Mouse (Mus musculus) forebrain, embryonic 15.5 days (tissue): Measurements from ENCODE around the gene Chd2. TPM values are rescaled to one million over a fixed set of nuclear protein-coding genes. Genes with fewer than 3 reads are reported as not detected.

Experiments used
- ATAC-seq: fragments of 200-750 bp; cut with Nextera tagmentation; replicated peaks from 2 replicates; pipeline ENCODE4 v1.8.0; 2017; ENCODE audit warnings: mild to moderate bottlenecking, moderate TSS enrichment, moderate library complexity
- H3K27ac ChIP-seq: fragments of 300-500 bp; sonication (generic); replicated peaks from 2 replicates; pipeline ENCODE4 v1.5.1; 2015; ENCODE audit warnings: mild to moderate bottlenecking, inconsistent platforms
- H3K27me3 ChIP-seq: fragments of 300-500 bp; sonication (generic); 2 replicates; pipeline ENCODE4 v1.6.1; 2015; ENCODE audit warnings: inconsistent platforms
- H3K36me3 ChIP-seq: fragments of 300-500 bp; sonication (generic); 2 replicates; pipeline ENCODE4 v1.6.1; 2015; ENCODE audit warnings: mild to moderate bottlenecking, inconsistent platforms
- H3K4me1 ChIP-seq: fragments of 300-500 bp; sonication (generic); 2 replicates; pipeline ENCODE4 v1.6.1; 2015; ENCODE audit warnings: inconsistent platforms
- H3K4me2 ChIP-seq: fragments of 300-500 bp; sonication (generic); replicated peaks from 2 replicates; pipeline ENCODE4 v1.6.1; 2015; ENCODE audit warnings: mild to moderate bottlenecking, inconsistent platforms
- H3K4me3 ChIP-seq: fragments of 300-500 bp; sonication (generic); 2 replicates; pipeline ENCODE4 v1.5.1; 2015; ENCODE audit warnings: mild to moderate bottlenecking, inconsistent platforms
- H3K9ac ChIP-seq: fragments of 300-500 bp; sonication (generic); replicated peaks from 2 replicates; pipeline ENCODE4 v1.6.1; 2015; ENCODE audit warnings: mild to moderate bottlenecking, inconsistent platforms
- H3K9me3 ChIP-seq: fragments of 300-500 bp; sonication (generic); 2 replicates; pipeline ENCODE4 v1.6.1; 2016; ENCODE audit warnings: inconsistent platforms
- WGBS: fragments of 180-500 bp; shearing (Covaris S2); methylation state at CpG from one replicate; pipeline ENCODE4 v1.1.7; 2015; ENCODE audit warnings: mixed read lengths; 5-methylcytosine and 5-hydroxymethylcytosine counted together
- polyA plus RNA-seq: library from polyadenylated mRNA; unstranded; fragments of >200 nt; fragmentation: Nextera tagmentation; extraction: Ambion mirVana; gene quantifications from 2 replicates; pipeline ENCODE4 v1.2.1, GENCODE M21; 2015

Gene Chd2
- polyA plus RNA-seq, 1 experiment from 2014 or later = 67.1 TPM

- Histone ChIP-seq H3K27me3 (no peaks in the 10 kb centered on the region), H3K4me1 (peaks cover 49% of the 10 kb centered on the region), H3K9ac (no peak overlapping the region), H3K4me3 (no peak overlapping the region), H3K4me2 (no peak overlapping the region), H3K27ac (peak overlapping the region; percentile 47), H3K9me3 (no peaks in the 10 kb centered on the region), H3K36me3 (peaks cover 7% of the 10 kb centered on the region)
- WGBS = 67% methylated on average over 1 of the region's 1 CpGs
- ATAC-seq = no peak
Observed at GRCm38 (mm10) chr7:73402671-73403070, 139.0 kb downstream of the Chd2 start.

DNA sequence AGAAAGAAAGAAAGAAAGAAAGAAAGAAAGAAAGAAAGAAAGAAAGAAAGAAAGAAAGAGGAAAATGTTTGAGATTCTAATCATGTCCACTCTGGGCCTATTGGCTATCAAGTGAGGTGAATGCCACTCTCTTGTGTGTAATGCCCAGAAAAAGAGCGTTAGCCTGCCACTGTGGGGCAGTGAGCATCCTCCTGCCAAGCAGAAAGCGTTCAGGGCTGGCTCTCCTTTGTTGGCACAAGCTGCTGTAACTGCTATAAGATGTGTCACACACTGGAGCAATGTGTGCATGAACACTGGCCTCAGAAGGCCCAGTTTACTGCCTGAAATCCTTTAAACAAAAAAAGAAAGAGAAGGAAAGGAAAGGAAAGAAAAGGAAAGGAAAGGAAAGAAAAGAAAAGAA lies 139.5 kb downstream of the Chd2 start:
- ATAC-seq = no peak
- Histone ChIP-seq H3K4me3 (no peak overlapping the region), H3K4me1 (peaks cover 55% of the 10 kb centered on the region), H3K4me2 (no peak overlapping the region), H3K9me3 (no peaks in the 10 kb centered on the region), H3K36me3 (peaks cover 7% of the 10 kb centered on the region), H3K27me3 (no peaks in the 10 kb centered on the region), H3K9ac (no peak overlapping the region), H3K27ac (no peak overlapping the region)
- WGBS = 9% methylated on average over 2 of the region's 2 CpGs

DNA sequence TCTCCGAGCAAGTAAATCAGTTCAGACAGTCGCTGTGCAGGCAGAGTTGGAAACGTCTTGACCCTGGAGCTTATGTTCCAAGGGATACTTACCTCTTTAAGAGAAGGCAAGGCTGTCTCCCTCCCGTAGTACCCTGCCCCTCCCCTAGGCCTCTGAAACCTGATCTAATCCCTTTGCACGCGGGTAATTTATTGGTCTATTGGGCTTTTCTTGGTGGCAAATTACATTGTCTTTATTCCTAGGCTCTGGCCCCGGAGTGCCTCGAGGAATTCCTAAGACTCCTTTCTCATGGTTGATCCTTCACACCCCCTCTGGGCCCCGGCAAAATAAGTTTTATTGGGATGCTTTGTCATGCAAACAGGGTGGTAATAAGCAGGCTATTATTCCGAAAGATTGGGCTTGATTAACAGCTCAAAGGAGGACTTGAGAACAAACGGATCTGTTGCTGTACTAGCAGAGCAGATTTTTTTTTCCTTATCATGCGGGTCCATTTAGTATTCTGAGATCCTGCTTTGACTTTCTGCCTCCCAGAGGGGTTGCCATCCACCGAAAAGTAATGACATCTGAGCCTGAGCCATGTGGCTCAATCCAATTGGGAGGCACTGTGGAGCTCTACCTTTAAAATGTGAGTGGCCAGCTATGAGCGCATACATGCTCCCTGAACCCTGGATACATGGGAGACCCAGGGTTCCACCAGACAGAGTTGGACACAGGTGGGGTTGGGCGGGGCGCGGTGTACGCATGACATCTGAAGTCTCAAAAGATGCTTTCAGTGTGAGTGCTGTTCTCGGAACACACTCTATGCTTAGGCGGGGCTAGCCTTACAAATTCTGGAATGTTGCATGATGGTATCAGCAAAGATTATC lies 141.3 kb downstream of the Chd2 start:
- H3K27ac ChIP-seq = peak overlapping the region; percentile 80
- peaks cover 71% of the 10 kb centered on the region for H3K4me1 ChIP-seq
- no peaks in the 10 kb centered on the region; the same call in 1 of the 2 replicates for H3K36me3 ChIP-seq
- H3K9me3 ChIP-seq = no peaks in the 10 kb centered on the region
- peak; percentile 67 for ATAC-seq
- 3% methylated on average over 20 of the region's 20 CpGs for WGBS
- H3K9ac ChIP-seq = peak overlapping the region; percentile 39; the same call in 1 of the 2 replicates
- peak overlapping the region; percentile 39 for H3K4me3 ChIP-seq
- no peaks in the 10 kb centered on the region for H3K27me3 ChIP-seq
- peak overlapping the region; percentile 62 for H3K4me2 ChIP-seq

GRCm38 (mm10) chr7:73399501-73400044 lies 142.1 kb downstream of the Chd2 start:
- Histone ChIP-seq H3K4me1 (peaks cover 72% of the 10 kb centered on the region), H3K27ac (peak overlapping the region; percentile 80), H3K36me3 (no peaks in the 10 kb centered on the region), H3K4me3 (peak overlapping the region; percentile 39), H3K27me3 (no peaks in the 10 kb centered on the region), H3K4me2 (peak overlapping the region; percentile 62), H3K9me3 (no peaks in the 10 kb centered on the region), H3K9ac (peak overlapping the region; percentile 39)
- peak; percentile 71 for ATAC-seq
- 1% methylated on average over 19 of the region's 19 CpGs for WGBS

DNA sequence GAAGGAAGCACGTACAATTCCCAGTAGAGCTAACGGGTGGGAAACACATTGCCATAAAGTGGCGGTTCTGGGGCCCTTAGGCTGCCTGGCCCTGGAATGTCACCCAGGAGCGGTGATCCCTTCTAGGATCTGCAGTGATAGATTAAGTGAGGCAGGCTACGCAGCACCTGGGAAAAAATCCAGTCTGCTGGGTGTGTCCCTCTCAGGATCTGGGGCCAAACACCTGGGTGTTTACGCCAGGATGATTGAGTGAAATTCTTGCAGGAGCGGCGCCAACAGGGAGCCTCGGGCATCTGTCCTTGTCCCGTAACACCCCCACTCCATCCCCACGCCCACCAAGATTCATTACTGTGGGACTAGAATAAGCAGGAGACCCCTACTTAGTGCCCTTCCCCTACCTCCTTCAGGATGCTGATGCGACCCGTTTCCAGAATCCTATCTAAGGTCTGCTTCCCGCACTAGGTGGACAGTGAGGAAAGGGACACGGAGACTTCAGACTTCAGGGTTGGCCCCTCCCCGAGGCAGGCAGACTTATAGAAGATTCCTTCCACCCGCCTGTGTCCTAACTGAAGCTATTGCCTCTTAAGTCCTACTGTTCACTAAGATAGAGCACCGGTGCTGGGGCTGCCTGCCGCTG lies 142.7 kb downstream of the Chd2 start:
- H3K4me2 ChIP-seq = peak overlapping the region; percentile 62
- peak; percentile 2; the same call in 1 of the 2 replicates for ATAC-seq
- H3K4me1 ChIP-seq = peaks cover 75% of the 10 kb centered on the region
- H3K9ac ChIP-seq = peak overlapping the region; percentile 39
- no peaks in the 10 kb centered on the region for H3K27me3 ChIP-seq
- no peaks in the 10 kb centered on the region for H3K9me3 ChIP-seq
- H3K36me3 ChIP-seq = no peaks in the 10 kb centered on the region
- WGBS = 3% methylated on average over 19 of the region's 19 CpGs
- peak overlapping the region; percentile 39 for H3K4me3 ChIP-seq
- H3K27ac ChIP-seq = peak overlapping the region; percentile 80

DNA sequence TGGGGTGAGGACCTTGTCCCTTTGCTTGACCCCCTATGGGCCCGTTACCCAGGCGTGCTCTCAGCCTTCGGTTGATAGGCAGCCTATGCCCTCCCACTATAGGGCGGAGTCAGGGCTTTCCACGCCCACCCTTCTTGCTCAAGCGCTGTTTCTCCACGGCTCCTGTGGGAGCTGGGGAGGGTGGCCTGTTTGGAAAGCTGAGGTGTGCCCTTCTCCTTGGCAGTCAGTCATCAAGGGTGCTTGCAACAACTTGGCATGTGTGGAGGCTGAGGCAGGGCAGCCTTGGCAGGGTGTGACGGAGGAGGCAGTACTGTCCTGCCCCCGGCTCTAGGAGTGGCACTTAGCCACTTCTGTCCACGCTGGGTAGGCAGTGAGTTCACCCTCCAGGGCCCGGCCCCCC lies 143.3 kb downstream of the Chd2 start:
- H3K36me3 ChIP-seq = no peaks in the 10 kb centered on the region
- peak; percentile 21 for ATAC-seq
- H3K27ac ChIP-seq = peak overlapping the region; percentile 80
- no peaks in the 10 kb centered on the region for H3K27me3 ChIP-seq
- peak overlapping the region; percentile 62 for H3K4me2 ChIP-seq
- no peaks in the 10 kb centered on the region for H3K9me3 ChIP-seq
- H3K4me3 ChIP-seq = peak overlapping the region; percentile 39; the same call in 1 of the 2 replicates
- WGBS = 6% methylated on average over 11 of the region's 11 CpGs
- peak overlapping the region; percentile 14; the same call in 1 of the 2 replicates for H3K9ac ChIP-seq
- H3K4me1 ChIP-seq = peaks cover 81% of the 10 kb centered on the region

- Histone ChIP-seq H3K27ac (peak overlapping the region; percentile 77), H3K36me3 (no peaks in the 10 kb centered on the region), H3K4me2 (peak overlapping the region; percentile 89), H3K9me3 (no peaks in the 10 kb centered on the region), H3K9ac (no peak overlapping the region), H3K4me1 (peaks cover 85% of the 10 kb centered on the region), H3K27me3 (no peaks in the 10 kb centered on the region), H3K4me3 (peak overlapping the region; percentile 58)
- 11% methylated on average over 4 of the region's 4 CpGs for WGBS
- no peak for ATAC-seq
Observed at GRCm38 (mm10) chr7:73394013-73394409, 147.6 kb downstream of the Chd2 start.

DNA sequence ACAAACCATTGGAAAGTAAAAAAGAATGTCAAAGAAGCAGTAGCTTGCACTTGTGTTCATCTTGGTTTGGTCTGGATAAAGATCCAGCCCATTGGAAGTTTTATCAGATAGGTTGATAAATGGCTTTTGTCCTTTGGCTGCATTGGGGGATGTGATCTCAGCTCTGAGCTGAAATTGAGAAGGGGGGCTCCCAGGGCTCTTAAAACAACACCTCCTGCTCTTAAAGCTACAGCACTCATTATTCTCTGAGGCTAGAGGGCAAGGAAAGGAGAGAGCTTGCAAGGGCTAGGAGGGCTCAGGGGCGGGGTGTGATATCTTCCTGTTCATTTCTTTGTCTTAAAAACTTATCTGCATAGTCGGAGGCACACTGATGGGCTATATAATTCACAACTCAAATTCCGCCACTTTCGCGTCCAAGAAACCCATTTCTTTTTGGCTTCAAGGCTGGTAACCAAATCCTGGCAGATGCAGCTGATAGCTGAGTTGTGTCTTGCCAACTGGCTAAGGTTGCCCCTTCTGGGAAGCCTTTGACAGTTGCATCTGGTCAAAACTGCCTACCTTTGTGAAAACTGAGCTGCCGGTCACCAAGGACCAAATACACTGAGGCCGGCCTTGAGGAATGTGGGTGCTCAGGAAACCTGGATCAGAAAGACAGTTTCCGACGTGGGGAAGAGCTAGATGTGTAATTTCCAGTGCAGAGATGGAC lies 148.2 kb downstream of the Chd2 start:
- peak overlapping the region; percentile 77 for H3K27ac ChIP-seq
- 16% methylated on average over 9 of the region's 9 CpGs for WGBS
- peaks cover 84% of the 10 kb centered on the region for H3K4me1 ChIP-seq

GRCm38 (mm10) chr7:73392359-73392758 lies 149.3 kb downstream of the Chd2 start:
- Histone ChIP-seq H3K4me2 (peak overlapping the region; percentile 89), H3K9ac (peak overlapping the region; percentile 66), H3K27ac (peak overlapping the region; percentile 77), H3K36me3 (0 out of 2 replicates have a peak, but pooled peaks cover 2% of the 10 kb centered on the region), H3K9me3 (no peaks in the 10 kb centered on the region), H3K27me3 (no peaks in the 10 kb centered on the region), H3K4me3 (peak overlapping the region; percentile 58), H3K4me1 (peaks cover 73% of the 10 kb centered on the region)
- no peak for ATAC-seq
- under 1% methylated on average over 9 of the region's 9 CpGs for WGBS

More for the DNA sequence above, 148.2 kb downstream of the Chd2 start:
- Histone ChIP-seq H3K36me3 (0 out of 2 replicates have a peak, but pooled peaks cover 2% of the 10 kb centered on the region), H3K9me3 (no peaks in the 10 kb centered on the region), H3K4me2 (peak overlapping the region; percentile 89), H3K4me3 (peak overlapping the region; percentile 58), H3K9ac (peak overlapping the region; percentile 66), H3K27me3 (no peaks in the 10 kb centered on the region)
- ATAC-seq = no peak

DNA sequence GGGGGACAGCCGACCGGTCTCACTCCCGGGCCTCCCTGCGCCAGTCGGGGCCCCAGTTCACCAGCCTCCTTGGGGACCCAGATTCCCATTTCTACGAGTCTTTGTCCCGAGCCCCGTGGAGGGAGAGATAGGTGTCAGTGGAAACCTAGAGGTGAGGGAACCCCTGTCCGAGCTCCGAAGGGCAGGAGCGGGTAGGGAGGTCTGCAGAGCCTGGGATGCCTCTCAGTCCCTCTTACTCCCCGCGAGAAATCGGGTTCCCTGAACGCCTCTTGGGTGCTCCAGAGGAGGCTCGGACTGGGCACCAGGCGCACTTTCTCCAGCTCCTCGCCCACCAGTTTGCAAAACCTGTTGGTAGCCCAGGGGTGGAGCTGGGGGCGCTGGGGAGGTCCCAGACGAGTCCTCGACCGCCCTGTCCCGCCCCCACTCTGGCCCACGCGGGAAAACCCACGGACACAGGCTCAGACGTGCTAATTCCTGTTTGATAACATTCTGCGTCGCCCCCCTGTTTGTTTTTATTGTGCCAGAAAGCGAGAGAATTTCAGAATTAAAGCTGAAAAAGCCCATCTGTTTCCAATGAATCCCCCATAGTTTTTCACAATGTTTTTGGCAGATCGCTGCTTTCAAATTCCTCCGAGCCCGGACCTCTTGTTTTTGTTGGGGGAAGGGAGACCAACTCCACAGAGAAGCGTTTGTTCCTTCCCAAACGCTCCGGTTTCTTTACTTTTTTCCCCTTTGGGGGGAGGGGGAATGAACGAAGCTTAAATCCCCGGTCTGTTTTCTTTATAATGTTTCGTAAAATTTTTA lies 149.9 kb downstream of the Chd2 start:
- Histone ChIP-seq H3K36me3 (0 out of 2 replicates have a peak, but pooled peaks cover 2% of the 10 kb centered on the region), H3K4me3 (peak overlapping the region; percentile 58), H3K9me3 (no peaks in the 10 kb centered on the region), H3K27ac (peak overlapping the region; percentile 77), H3K27me3 (no peaks in the 10 kb centered on the region), H3K9ac (peak overlapping the region; percentile 66), H3K4me2 (peak overlapping the region; percentile 89), H3K4me1 (peaks cover 74% of the 10 kb centered on the region)
- ATAC-seq = peak; percentile 51
- under 1% methylated on average over 39 of the region's 39 CpGs for WGBS

DNA sequence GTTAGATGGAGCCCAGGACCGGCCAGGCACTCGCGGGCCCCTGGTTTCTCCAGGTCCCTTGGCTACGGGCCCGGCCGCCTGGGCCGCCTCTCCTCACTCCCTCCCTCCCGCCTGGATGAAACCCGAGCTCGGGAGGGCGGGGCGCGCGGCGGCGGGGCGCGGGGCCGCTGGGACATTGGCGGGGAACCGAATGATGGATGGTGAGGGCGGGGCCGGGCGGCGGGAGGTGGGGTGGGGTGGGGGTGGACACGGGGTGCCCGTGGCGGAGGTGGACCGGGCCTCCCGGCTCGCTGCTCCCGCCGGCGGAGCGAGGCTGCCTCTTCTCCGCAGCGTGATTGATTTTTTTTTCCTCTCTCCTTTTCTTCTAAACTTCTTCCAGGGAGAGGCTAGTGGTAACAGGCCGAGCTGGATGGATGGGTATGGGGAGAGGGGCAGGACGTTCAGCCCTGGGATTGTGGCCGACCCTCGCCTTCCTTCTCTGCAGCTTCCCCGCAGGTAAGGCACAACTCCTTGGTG lies 150.6 kb downstream of the Chd2 start:
- H3K9me3 ChIP-seq = no peaks in the 10 kb centered on the region
- 0 out of 2 replicates have a peak, but pooled peaks cover 2% of the 10 kb centered on the region for H3K36me3 ChIP-seq
- under 1% methylated on average over 24 of the region's 42 CpGs for WGBS
- peak overlapping the region; percentile 89 for H3K4me2 ChIP-seq
- no peaks in the 10 kb centered on the region for H3K27me3 ChIP-seq
- peak overlapping the region; percentile 58 for H3K4me3 ChIP-seq
- H3K4me1 ChIP-seq = peaks cover 74% of the 10 kb centered on the region
- ATAC-seq = peak; percentile 68
- H3K9ac ChIP-seq = peak overlapping the region; percentile 66
- peak overlapping the region; percentile 77 for H3K27ac ChIP-seq
